Mouse (Mus musculus): Measurements from ENCODE around the gene Gm21988. TPM values are rescaled to one million over a fixed set of nuclear protein-coding genes. Genes with fewer than 3 reads are reported as not detected.
A peak's percentile ranks its signal among the peaks of the same experiment; 100 is the strongest.

Gm21988 gene
- total and polyA plus RNA-seq, 2 experiments from 2014 or later, result 3.4 to 20.1 TPM

GRCm38 (mm10) chr11:70221603-70222500, 17.8 kb downstream of the Gm21988 start:
- no peaks in the 10 kb centered on the region for H3K9me3 ChIP-seq (ENCODE audit: low read length)
- no peak for TF ChIP-seq CTCF (IDR thresholded peaks at IDR 0.05)
- H3K27me3 ChIP-seq (ENCODE audit: insufficient read depth, low read length), result no peaks in the 10 kb centered on the region
- peak overlapping the region; percentile 53 for H3K4me3 ChIP-seq (ENCODE audit: low read depth, low read length)
- DNase-seq (ENCODE audit: low spot score), result no peak
- H3K9ac ChIP-seq (replicated peaks; ENCODE audit: low read length, poor library complexity, severe bottlenecking), result peak overlapping the region; percentile 64
- 0 out of 2 replicates have a peak, but pooled peaks cover 8% of the 10 kb centered on the region for H3K36me3 ChIP-seq (ENCODE audit: insufficient read depth, low read length)
- H3K4me2 ChIP-seq (ENCODE audit: low read depth, low read length, poor library complexity, severe bottlenecking), result peak overlapping the region; percentile 90
- WGBS, result 9% methylated on average over 14 of the region's 14 CpGs
- no peak for ATAC-seq (ENCODE audit: low FRiP score)
- peaks cover 13% of the 10 kb centered on the region; the same call in 1 of the 2 replicates for H3K4me1 ChIP-seq (ENCODE audit: insufficient read depth, low read length)
- peak overlapping the region; percentile 87 for H3K27ac ChIP-seq (ENCODE audit: low read depth, low read length)

GRCm38 (mm10) chr11:70220731-70221602, 18.7 kb downstream of the Gm21988 start, which contains the start of gene Slc16a13:
TSS of gene Slc16a13 (minus strand) at chr11:70221064.
- WGBS, result under 1% methylated on average over 28 of the region's 28 CpGs

GRCm38 (mm10) chr11:70220323-70220722, 19.3 kb downstream of the Gm21988 start:
- Histone ChIP-seq H3K9ac (replicated peaks; ENCODE audit: low read length, poor library complexity, severe bottlenecking) (peak overlapping the region; percentile 75), H3K4me3 (ENCODE audit: low read depth, low read length) (peak overlapping the region; percentile 53), H3K27ac (ENCODE audit: low read depth, low read length) (peak overlapping the region; percentile 87), H3K4me1 (ENCODE audit: insufficient read depth, low read length) (peaks cover 13% of the 10 kb centered on the region; the same call in 1 of the 2 replicates), H3K27me3 (ENCODE audit: insufficient read depth, low read length) (peaks cover 10% of the 10 kb centered on the region; the same call in 1 of the 2 replicates), H3K36me3 (ENCODE audit: insufficient read depth, low read length) (0 out of 2 replicates have a peak, but pooled peaks cover 8% of the 10 kb centered on the region), H3K4me2 (ENCODE audit: low read depth, low read length, poor library complexity, severe bottlenecking) (peak overlapping the region; percentile 90), H3K9me3 (ENCODE audit: low read length) (no peaks in the 10 kb centered on the region)
- no peak; the same call in 1 of the 2 replicates for TF ChIP-seq CTCF (IDR thresholded peaks at IDR 0.05)
- WGBS, result 2% methylated on average over 24 of the region's 24 CpGs
- DNase-seq (ENCODE audit: low spot score), result no peak
- no peak for ATAC-seq (ENCODE audit: low FRiP score)

More at GRCm38 (mm10) chr11:70220731-70221602, 18.7 kb downstream of the Gm21988 start, which contains the start of gene Slc16a13:
- peak; percentile 99 for DNase-seq (ENCODE audit: low spot score)
- TF ChIP-seq CTCF (IDR thresholded peaks at IDR 0.05), result 0 out of 2 replicates have a peak, but pooled peaks have one; percentile 5
- Histone ChIP-seq H3K4me3 (ENCODE audit: low read depth, low read length) (peak within 1 kb of the TSS; percentile 53), H3K4me2 (ENCODE audit: low read depth, low read length, poor library complexity, severe bottlenecking) (peak within 1 kb of the TSS; percentile 90), H3K9ac (replicated peaks; ENCODE audit: low read length, poor library complexity, severe bottlenecking) (peak within 1 kb of the TSS; percentile 75), H3K27me3 (ENCODE audit: insufficient read depth, low read length) (peaks cover 4% of the 10 kb centered on the region; the same call in 1 of the 2 replicates), H3K36me3 (ENCODE audit: insufficient read depth, low read length) (0 out of 2 replicates have a peak, but pooled peaks cover 8% of the 10 kb centered on the region), H3K27ac (ENCODE audit: low read depth, low read length) (peak within 1 kb of the TSS; percentile 87), H3K9me3 (ENCODE audit: low read length) (no peaks in the 10 kb centered on the region), H3K4me1 (ENCODE audit: insufficient read depth, low read length) (peaks cover 13% of the 10 kb centered on the region; the same call in 1 of the 2 replicates)
- ATAC-seq (ENCODE audit: low FRiP score), result peak; percentile 94

GRCm38 (mm10) chr11:70219873-70220272, 19.8 kb downstream of the Gm21988 start:
- TF ChIP-seq CTCF (IDR thresholded peaks at IDR 0.05), result no peak
- ATAC-seq (ENCODE audit: low FRiP score) (no peak), DNase-seq (ENCODE audit: low spot score) (no peak)
- Histone ChIP-seq H3K4me2 (ENCODE audit: low read depth, low read length, poor library complexity, severe bottlenecking) (peak overlapping the region; percentile 90), H3K4me1 (ENCODE audit: insufficient read depth, low read length) (peaks cover 13% of the 10 kb centered on the region; the same call in 1 of the 2 replicates), H3K27me3 (ENCODE audit: insufficient read depth, low read length) (peaks cover 10% of the 10 kb centered on the region; the same call in 1 of the 2 replicates), H3K9ac (replicated peaks; ENCODE audit: low read length, poor library complexity, severe bottlenecking) (peak overlapping the region; percentile 75), H3K4me3 (ENCODE audit: low read depth, low read length) (peak overlapping the region; percentile 53), H3K36me3 (ENCODE audit: insufficient read depth, low read length) (0 out of 2 replicates have a peak, but pooled peaks cover 8% of the 10 kb centered on the region), H3K9me3 (ENCODE audit: low read length) (no peaks in the 10 kb centered on the region), H3K27ac (ENCODE audit: low read depth, low read length) (peak overlapping the region; percentile 87)
- 46% methylated on average over 7 of the region's 7 CpGs for WGBS

- Histone ChIP-seq H3K4me3 (ENCODE audit: low read depth, low read length) (peak overlapping the region; percentile 2; the same call in 1 of the 2 replicates), H3K9me3 (ENCODE audit: low read length) (no peaks in the 10 kb centered on the region), H3K36me3 (ENCODE audit: insufficient read depth, low read length) (0 out of 2 replicates have a peak, but pooled peaks cover 8% of the 10 kb centered on the region), H3K27me3 (ENCODE audit: insufficient read depth, low read length) (peaks cover 10% of the 10 kb centered on the region; the same call in 1 of the 2 replicates), H3K9ac (replicated peaks; ENCODE audit: low read length, poor library complexity, severe bottlenecking) (peak overlapping the region; percentile 24; the same call in 1 of the 2 replicates), H3K27ac (ENCODE audit: low read depth, low read length) (no peak overlapping the region), H3K4me1 (ENCODE audit: insufficient read depth, low read length) (peaks cover 20% of the 10 kb centered on the region), H3K4me2 (ENCODE audit: low read depth, low read length, poor library complexity, severe bottlenecking) (peak overlapping the region; percentile 90)
- ATAC-seq (ENCODE audit: low FRiP score), result no peak
- WGBS, result 91% methylated on average over 15 of the region's 15 CpGs
- DNase-seq (ENCODE audit: low spot score), result no peak
- TF ChIP-seq CTCF (IDR thresholded peaks at IDR 0.05), result no peak
These were observed 20.7 kb downstream of the Gm21988 start for GRCm38 (mm10) chr11:70218741-70219470.
